Mouse (Mus musculus) stomach, postnatal 0 days (tissue): Measurements from ENCODE around the gene Macrod1. TPM values are rescaled to one million over a fixed set of nuclear protein-coding genes. Genes with fewer than 3 reads are reported as not detected.
A peak's percentile ranks its signal among the peaks of the same experiment; 100 is the strongest.

ENCODE experiments used
- ATAC-seq: fragments of 200-750 bp; cut with Nextera tagmentation; 2 replicates; pipeline ENCODE4 v1.8.0; 2017; ENCODE audit not compliant: low FRiP score, low TSS enrichment
- DNase-seq: peaks from one replicate; pipeline ENCODE4 v3.0.0-alpha.2; 2016; ENCODE audit warnings: low spot score
- H3K27ac ChIP-seq: fragments of 300-500 bp; sonication (generic); replicated peaks from 2 replicates; pipeline ENCODE4 v1.5.1; 2014; ENCODE audit warnings: mild to moderate bottlenecking, control low read depth
- H3K27me3 ChIP-seq: fragments of 300-500 bp; sonication (generic); 2 replicates; pipeline ENCODE4 v1.6.1; 2014; ENCODE audit warnings: low read length; ENCODE audit not compliant: control insufficient read depth, insufficient read depth
- H3K36me3 ChIP-seq: fragments of 300-500 bp; sonication (generic); 2 replicates; pipeline ENCODE4 v1.6.1; 2014; ENCODE audit warnings: low read length, mixed read lengths; ENCODE audit not compliant: control insufficient read depth, insufficient read depth
- H3K4me1 ChIP-seq: fragments of 300-500 bp; sonication (generic); replicated peaks from 2 replicates; pipeline ENCODE4 v1.6.1; 2014; ENCODE audit warnings: antibody characterized with exemption; ENCODE audit not compliant: control insufficient read depth, insufficient read depth
- H3K4me2 ChIP-seq: fragments of 300-500 bp; sonication (generic); replicated peaks from 2 replicates; pipeline ENCODE4 v1.6.1; 2014; ENCODE audit warnings: low read depth, mild to moderate bottlenecking, control low read depth, moderate library complexity
- H3K4me3 ChIP-seq: fragments of 300-500 bp; sonication (generic); 2 replicates; pipeline ENCODE4 v1.5.1; 2014; ENCODE audit warnings: low read depth, low read length, control low read depth
- H3K9ac ChIP-seq: fragments of 300-500 bp; sonication (generic); 2 replicates; pipeline ENCODE4 v1.6.1; 2014; ENCODE audit warnings: mild to moderate bottlenecking, low read length, control low read depth, mixed read lengths
- H3K9me3 ChIP-seq: fragments of 300-500 bp; sonication (generic); 2 replicates; pipeline ENCODE4 v1.6.1; 2016; ENCODE audit warnings: low read length; ENCODE audit not compliant: control insufficient read depth
- CTCF ChIP-seq: IDR thresholded peaks from 2 replicates; pipeline ENCODE4 v1.5.1; 2016; ENCODE audit warnings: antibody characterized with exemption, low read depth, mild to moderate bottlenecking, moderate library complexity
- EP300 ChIP-seq: optimal IDR thresholded peaks from 2 replicates; pipeline ENCODE3; 2016; ENCODE audit warnings: antibody characterized with exemption
- WGBS: fragments of 180-500 bp; shearing (Covaris S2); extraction: QIAGEN DNeasy Blood & Tissue Kit; methylation state at CpG from one replicate; pipeline ENCODE4 v1.1.7; 2014; 5-methylcytosine and 5-hydroxymethylcytosine counted together
- polyA plus RNA-seq: library from polyadenylated mRNA; unstranded; fragments of >200 nt; fragmentation: Nextera tagmentation; extraction: Ambion mirVana; gene quantifications from 2 replicates; pipeline ENCODE4 v1.2.1, GENCODE M21; 2015

Macrod1 gene
- polyA plus RNA-seq, 1 experiment from 2014 or later = 16.8 TPM

- no peak overlapping the region for H3K9ac ChIP-seq
- H3K9me3 ChIP-seq = no peaks in the 10 kb centered on the region
- DNase-seq = no peak
- no peak overlapping the region for H3K4me2 ChIP-seq
- WGBS = 19% methylated on average over 10 of the region's 10 CpGs
- H3K36me3 ChIP-seq = no peaks in the 10 kb centered on the region
- H3K4me3 ChIP-seq = no peak overlapping the region
- peak; percentile 63; the same call in 1 of the 2 replicates for ATAC-seq
- H3K27me3 ChIP-seq = no peaks in the 10 kb centered on the region
- no peak overlapping the region; the same call in 1 of the 2 replicates for H3K27ac ChIP-seq
- no peaks in the 10 kb centered on the region for H3K4me1 ChIP-seq
- TF ChIP-seq CTCF (no peak), EP300 (no peak)
These were observed 66.2 kb downstream of the Macrod1 start for GRCm38 (mm10) chr19:7122698-7123306.

GRCm38 (mm10) chr19:7125526-7126156, 69.0 kb downstream of the Macrod1 start:
- no peak for DNase-seq
- Histone ChIP-seq H3K9ac (no peak overlapping the region), H3K4me1 (no peaks in the 10 kb centered on the region), H3K36me3 (no peaks in the 10 kb centered on the region), H3K9me3 (no peaks in the 10 kb centered on the region), H3K4me2 (no peak overlapping the region), H3K27ac (no peak overlapping the region), H3K4me3 (no peak overlapping the region), H3K27me3 (no peaks in the 10 kb centered on the region)
- no peak for ATAC-seq
- 71% methylated on average over 4 of the region's 4 CpGs for WGBS
- TF ChIP-seq EP300 (no peak), CTCF (no peak)

GRCm38 (mm10) chr19:7126209-7126608, 69.6 kb downstream of the Macrod1 start:
- no peak for ATAC-seq
- Histone ChIP-seq H3K9ac (no peak overlapping the region), H3K4me2 (no peak overlapping the region), H3K36me3 (no peaks in the 10 kb centered on the region), H3K27ac (no peak overlapping the region), H3K9me3 (no peaks in the 10 kb centered on the region), H3K27me3 (no peaks in the 10 kb centered on the region), H3K4me1 (no peaks in the 10 kb centered on the region), H3K4me3 (no peak overlapping the region)
- DNase-seq = no peak
- 80% methylated on average over 1 of the region's 1 CpGs for WGBS
- TF ChIP-seq CTCF (no peak), EP300 (no peak)

GRCm38 (mm10) chr19:7126933-7127332, 70.3 kb downstream of the Macrod1 start:
- Histone ChIP-seq H3K9me3 (no peaks in the 10 kb centered on the region), H3K36me3 (no peaks in the 10 kb centered on the region), H3K4me2 (no peak overlapping the region), H3K4me3 (no peak overlapping the region), H3K27ac (no peak overlapping the region), H3K27me3 (no peaks in the 10 kb centered on the region), H3K9ac (no peak overlapping the region), H3K4me1 (no peaks in the 10 kb centered on the region)
- ATAC-seq = no peak
- DNase-seq = no peak
- TF ChIP-seq CTCF (no peak), EP300 (no peak)
- 77% methylated on average over 2 of the region's 2 CpGs for WGBS

- ATAC-seq (no peak), DNase-seq (no peak)
- Histone ChIP-seq H3K4me3 (no peak overlapping the region), H3K36me3 (no peaks in the 10 kb centered on the region), H3K27ac (no peak overlapping the region), H3K4me1 (no peaks in the 10 kb centered on the region), H3K9me3 (no peaks in the 10 kb centered on the region), H3K27me3 (no peaks in the 10 kb centered on the region), H3K4me2 (no peak overlapping the region), H3K9ac (no peak overlapping the region)
- TF ChIP-seq EP300 (no peak), CTCF (no peak)
- WGBS = 70% methylated on average over 19 of the region's 19 CpGs
These were observed 72.2 kb downstream of the Macrod1 start for GRCm38 (mm10) chr19:7128551-7129475.
